Mouse (Mus musculus): Measurements from ENCODE around the gene Crispld2. TPM values are rescaled to one million over a fixed set of nuclear protein-coding genes. Genes with fewer than 3 reads are reported as not detected.

Crispld2 gene
- polyA plus RNA-seq, 1 experiment = 16.7 TPM

DNA sequence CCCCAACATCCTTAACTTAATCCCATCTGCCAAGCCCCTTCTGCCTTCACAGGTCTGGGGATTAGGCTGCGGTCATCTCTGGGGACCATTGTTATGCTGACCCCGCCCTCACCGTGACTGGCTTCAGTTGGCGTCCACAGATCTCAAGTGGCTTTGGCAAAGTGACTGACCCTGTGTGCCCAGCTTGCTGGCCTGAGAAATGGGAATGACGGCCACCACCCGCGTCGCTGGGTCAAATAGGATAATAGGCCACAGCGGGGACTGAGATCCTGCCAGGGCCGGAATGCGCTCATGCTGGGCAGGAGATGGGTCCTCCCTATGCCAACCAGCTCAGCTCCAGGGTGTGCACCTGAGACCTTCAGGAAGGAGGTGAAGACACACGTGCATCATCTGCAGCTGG lies 46.5 kb downstream of the Crispld2 start:
- TF ChIP-seq CTCF (conservative IDR thresholded peaks at IDR 0.05; ENCODE audit: insufficient read depth, insufficient read length, low read depth, low read length) (no peak), POLR2A (IDR thresholded peaks at IDR 0.05; ENCODE audit: low read depth, low read length) (no peak)
- Histone ChIP-seq H3K4me1 (ENCODE audit: control insufficient read depth, insufficient read depth, low read length) (0 out of 2 replicates have a peak, but pooled peaks cover 3% of the 10 kb centered on the region), H3K27me3 (replicated peaks; ENCODE audit: control insufficient read depth, insufficient read depth, low read length) (no peaks in the 10 kb centered on the region), H3K4me3 (ENCODE audit: insufficient read depth, low read depth, low read length) (no peak overlapping the region), H3K36me3 (ENCODE audit: control insufficient read depth, insufficient read depth, low read length) (no peaks in the 10 kb centered on the region), H3K27ac (ENCODE audit: insufficient read depth, low read depth, low read length) (no peak overlapping the region)
- 96% methylated on average over 12 of the region's 12 CpGs for WGBS
- DNase-seq = no peak

GRCm38 (mm10) chr8:120039313-120039919 lies 47.2 kb downstream of the Crispld2 start:
- H3K27ac ChIP-seq (ENCODE audit: insufficient read depth, low read depth, low read length) = no peak overlapping the region
- no peaks in the 10 kb centered on the region for H3K36me3 ChIP-seq (ENCODE audit: control insufficient read depth, insufficient read depth, low read length)
- peak; percentile 36 for DNase-seq
- 0 out of 2 replicates have a peak, but pooled peaks cover 3% of the 10 kb centered on the region for H3K4me1 ChIP-seq (ENCODE audit: control insufficient read depth, insufficient read depth, low read length)
- H3K4me3 ChIP-seq (ENCODE audit: insufficient read depth, low read depth, low read length) = no peak overlapping the region
- H3K27me3 ChIP-seq (replicated peaks; ENCODE audit: control insufficient read depth, insufficient read depth, low read length) = no peaks in the 10 kb centered on the region
- 48% methylated on average over 11 of the region's 11 CpGs for WGBS
- no peak for TF ChIP-seq CTCF (conservative IDR thresholded peaks at IDR 0.05; ENCODE audit: insufficient read depth, insufficient read length, low read depth, low read length)
- TF ChIP-seq POLR2A (IDR thresholded peaks at IDR 0.05; ENCODE audit: low read depth, low read length) = no peak

DNA sequence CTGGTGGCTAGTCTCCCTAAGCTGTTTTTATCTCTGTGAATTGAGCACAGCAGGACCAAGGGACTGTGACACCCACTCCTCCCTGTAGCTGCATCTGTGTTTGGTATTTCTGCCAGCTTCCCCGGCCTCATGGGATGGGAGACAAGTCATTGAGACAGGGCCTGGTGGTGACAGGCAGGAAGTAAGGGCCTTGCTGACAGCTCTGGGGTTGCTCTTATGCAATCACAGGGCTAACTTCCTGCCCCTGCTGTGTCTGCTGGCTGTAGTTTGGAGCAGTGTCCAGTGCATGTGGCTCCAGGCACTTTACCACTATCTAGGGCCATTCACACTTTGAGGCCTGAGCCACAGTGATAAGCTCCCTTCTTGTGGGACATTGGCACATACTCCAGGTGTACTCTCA lies 48.6 kb downstream of the Crispld2 start:
- WGBS = 47% methylated on average over 1 of the region's 1 CpGs
- no peak overlapping the region for H3K4me3 ChIP-seq (ENCODE audit: insufficient read depth, low read depth, low read length)
- DNase-seq = peak; percentile 73
- 0 out of 2 replicates have a peak overlapping the region, but pooled peaks have one; percentile 26 for H3K27ac ChIP-seq (ENCODE audit: insufficient read depth, low read depth, low read length)
- H3K36me3 ChIP-seq (ENCODE audit: control insufficient read depth, insufficient read depth, low read length) = no peaks in the 10 kb centered on the region
- peaks cover 9% of the 10 kb centered on the region for H3K4me1 ChIP-seq (ENCODE audit: control insufficient read depth, insufficient read depth, low read length)
- TF ChIP-seq POLR2A (IDR thresholded peaks at IDR 0.05; ENCODE audit: low read depth, low read length) (no peak), CTCF (conservative IDR thresholded peaks at IDR 0.05; ENCODE audit: insufficient read depth, insufficient read length, low read depth, low read length) (no peak)
- no peaks in the 10 kb centered on the region for H3K27me3 ChIP-seq (replicated peaks; ENCODE audit: control insufficient read depth, insufficient read depth, low read length)

GRCm38 (mm10) chr8:120042542-120043312 lies 50.5 kb downstream of the Crispld2 start:
- no peak for DNase-seq
- Histone ChIP-seq H3K27ac (ENCODE audit: insufficient read depth, low read depth, low read length) (no peak overlapping the region), H3K36me3 (ENCODE audit: control insufficient read depth, insufficient read depth, low read length) (no peaks in the 10 kb centered on the region), H3K4me1 (ENCODE audit: control insufficient read depth, insufficient read depth, low read length) (peaks cover 18% of the 10 kb centered on the region), H3K4me3 (ENCODE audit: insufficient read depth, low read depth, low read length) (no peak overlapping the region), H3K27me3 (replicated peaks; ENCODE audit: control insufficient read depth, insufficient read depth, low read length) (no peaks in the 10 kb centered on the region)
- TF ChIP-seq CTCF (conservative IDR thresholded peaks at IDR 0.05; ENCODE audit: insufficient read depth, insufficient read length, low read depth, low read length) (no peak), POLR2A (IDR thresholded peaks at IDR 0.05; ENCODE audit: low read depth, low read length) (no peak)
- WGBS = 87% methylated on average over 10 of the region's 10 CpGs

DNA sequence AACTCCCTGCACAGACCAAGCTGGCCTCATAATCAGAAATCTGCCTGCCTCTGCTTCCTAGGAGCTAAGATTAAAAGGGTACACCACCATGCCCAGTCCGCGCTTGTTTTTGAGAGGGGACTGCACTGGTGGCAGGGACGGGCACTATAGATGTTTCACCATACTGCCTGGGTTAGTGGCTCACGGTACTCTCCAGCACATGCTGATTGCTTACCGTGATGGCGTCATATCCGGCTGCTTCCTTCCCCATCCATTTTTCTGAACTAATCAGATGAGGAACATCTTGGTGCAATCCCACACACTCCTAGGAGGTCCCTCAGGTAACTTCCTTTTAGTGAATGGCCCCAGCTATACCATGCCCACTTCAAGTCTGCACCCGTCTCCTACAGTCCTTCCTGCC lies 52.7 kb downstream of the Crispld2 start:
- no peak for TF ChIP-seq CTCF (conservative IDR thresholded peaks at IDR 0.05; ENCODE audit: insufficient read depth, insufficient read length, low read depth, low read length)
- TF ChIP-seq POLR2A (IDR thresholded peaks at IDR 0.05; ENCODE audit: low read depth, low read length) = no peak
- no peak overlapping the region for H3K27ac ChIP-seq (ENCODE audit: insufficient read depth, low read depth, low read length)
- H3K27me3 ChIP-seq (replicated peaks; ENCODE audit: control insufficient read depth, insufficient read depth, low read length) = no peaks in the 10 kb centered on the region
- WGBS = 93% methylated on average over 8 of the region's 8 CpGs
- no peaks in the 10 kb centered on the region for H3K36me3 ChIP-seq (ENCODE audit: control insufficient read depth, insufficient read depth, low read length)
- H3K4me1 ChIP-seq (ENCODE audit: control insufficient read depth, insufficient read depth, low read length) = peaks cover 18% of the 10 kb centered on the region
- DNase-seq = no peak
- no peak overlapping the region for H3K4me3 ChIP-seq (ENCODE audit: insufficient read depth, low read depth, low read length)

GRCm38 (mm10) chr8:120045471-120045870 lies 53.2 kb downstream of the Crispld2 start:
- Histone ChIP-seq H3K4me1 (ENCODE audit: control insufficient read depth, insufficient read depth, low read length) (peaks cover 18% of the 10 kb centered on the region), H3K27me3 (replicated peaks; ENCODE audit: control insufficient read depth, insufficient read depth, low read length) (no peaks in the 10 kb centered on the region), H3K36me3 (ENCODE audit: control insufficient read depth, insufficient read depth, low read length) (no peaks in the 10 kb centered on the region), H3K4me3 (ENCODE audit: insufficient read depth, low read depth, low read length) (no peak overlapping the region), H3K27ac (ENCODE audit: insufficient read depth, low read depth, low read length) (0 out of 2 replicates have a peak overlapping the region, but pooled peaks have one; percentile 8)
- DNase-seq = no peak
- TF ChIP-seq CTCF (conservative IDR thresholded peaks at IDR 0.05; ENCODE audit: insufficient read depth, insufficient read length, low read depth, low read length) (no peak), POLR2A (IDR thresholded peaks at IDR 0.05; ENCODE audit: low read depth, low read length) (no peak)
- WGBS = 65% methylated on average over 5 of the region's 5 CpGs

All from kidney, adult 2 months (tissue).